Mouse (Mus musculus) ES-Bruce4 (cell line): ENCODE data around the gene Trim42. TPM values are rescaled to one million over a fixed set of nuclear protein-coding genes. Genes with fewer than 3 reads are reported as not detected.

ENCODE experiments used
- H3K27ac ChIP-seq: 2 replicates; pipeline ENCODE4 v1.5.1; 2012; ENCODE audit warnings: low read length, inconsistent platforms; ENCODE audit not compliant: insufficient read depth
- H3K27me3 ChIP-seq: 2 replicates; pipeline ENCODE4 v1.6.1; 2012; ENCODE audit warnings: mild to moderate bottlenecking, low read length, inconsistent platforms; ENCODE audit not compliant: control insufficient read depth, poor library complexity, insufficient read depth, severe bottlenecking
- H3K36me3 ChIP-seq: 2 replicates; pipeline ENCODE4 v1.6.1; 2012; ENCODE audit warnings: inconsistent platforms, mild to moderate bottlenecking, low read length, moderate library complexity; ENCODE audit not compliant: control insufficient read depth, poor library complexity, insufficient read depth, severe bottlenecking
- H3K4me1 ChIP-seq: one replicate; pipeline ENCODE4 v1.8.1; 2011; ENCODE audit warnings: low read length; ENCODE audit not compliant: control insufficient read depth, insufficient read depth
- H3K4me3 ChIP-seq: 2 replicates; pipeline ENCODE4 v1.5.1; 2011; ENCODE audit warnings: low read depth, mild to moderate bottlenecking, low read length
- H3K9ac ChIP-seq: 2 replicates; pipeline ENCODE4 v1.6.1; 2012; ENCODE audit warnings: low read depth, mild to moderate bottlenecking, inconsistent platforms; ENCODE audit not compliant: poor library complexity, severe bottlenecking
- H3K9me3 ChIP-seq: replicated peaks from 2 replicates; pipeline ENCODE4 v1.6.1; 2012; ENCODE audit warnings: mild to moderate bottlenecking, low read length, inconsistent platforms; ENCODE audit not compliant: control insufficient read depth, poor library complexity, insufficient read depth, severe bottlenecking
- CTCF ChIP-seq: IDR thresholded peaks from one replicate; pipeline ENCODE4 v1.8.1; 2011; ENCODE audit warnings: low read depth, low read length
- EP300 ChIP-seq: IDR thresholded peaks from 2 replicates; pipeline ENCODE4 v1.6.1; 2011; ENCODE audit warnings: low read depth, low read length; ENCODE audit not compliant: insufficient read depth
- POLR2A ChIP-seq: IDR thresholded peaks from one replicate; pipeline ENCODE4 v1.8.1; 2011; ENCODE audit warnings: low read length; ENCODE audit not compliant: insufficient read depth
- polyA plus RNA-seq: library from polyadenylated mRNA; stranded (reverse); fragments of >200 nt; gene quantifications from 2 replicates; pipeline ENCODE4 v1.2.4, GENCODE M21; 2011; ENCODE audit warnings: low read depth; ENCODE audit not compliant: missing spikeins, insufficient read depth, insufficient read length

Gene Trim42
- polyA plus RNA-seq: not detected in 2 replicates

- H3K36me3 ChIP-seq: no peaks in the 10 kb centered on the region
- no peaks in the 10 kb centered on the region; the same call in 1 of the 2 replicates for H3K9me3 ChIP-seq
- H3K27ac ChIP-seq: no peak within 1 kb of the TSS
- no peak within 1 kb of the TSS for H3K4me3 ChIP-seq
- H3K4me1 ChIP-seq: no peaks in the 10 kb centered on the region
- TF ChIP-seq EP300: no peak
- no peak for TF ChIP-seq CTCF
- no peak for TF ChIP-seq POLR2A
- H3K27me3 ChIP-seq: no peaks in the 10 kb centered on the region
- H3K9ac ChIP-seq: no peak within 1 kb of the TSS
These were observed at the start of gene Trim42 for GRCm38 (mm10) chr9:97369591-97369990. Gene Trim42 (minus strand): TSS chr9:97369958.

- H3K9me3 ChIP-seq: no peaks in the 10 kb centered on the region
- H3K4me1 ChIP-seq: no peaks in the 10 kb centered on the region
- TF ChIP-seq POLR2A (no peak), CTCF (no peak), EP300 (no peak)
- no peak overlapping the region for H3K9ac ChIP-seq
- H3K4me3 ChIP-seq: no peak overlapping the region
- H3K36me3 ChIP-seq: no peaks in the 10 kb centered on the region
- H3K27me3 ChIP-seq: no peaks in the 10 kb centered on the region
- H3K27ac ChIP-seq: no peak overlapping the region
These were observed 45.3 kb upstream of the Trim42 start for GRCm38 (mm10) chr9:97414876-97415668.

GRCm38 (mm10) chr9:97408142-97408541 lies 38.4 kb upstream of the Trim42 start:
- Histone ChIP-seq H3K27me3 (no peaks in the 10 kb centered on the region), H3K27ac (no peak overlapping the region), H3K9ac (no peak overlapping the region), H3K4me3 (no peak overlapping the region), H3K36me3 (no peaks in the 10 kb centered on the region), H3K9me3 (no peaks in the 10 kb centered on the region), H3K4me1 (no peaks in the 10 kb centered on the region)
- TF ChIP-seq EP300: no peak
- TF ChIP-seq POLR2A: no peak
- TF ChIP-seq CTCF: no peak

GRCm38 (mm10) chr9:97356441-97356840 lies 13.3 kb downstream of the Trim42 start:
- no peak overlapping the region for H3K9ac ChIP-seq
- no peaks in the 10 kb centered on the region; the same call in 1 of the 2 replicates for H3K27me3 ChIP-seq
- no peaks in the 10 kb centered on the region for H3K4me1 ChIP-seq
- TF ChIP-seq EP300: no peak
- TF ChIP-seq CTCF: no peak
- no peak for TF ChIP-seq POLR2A
- no peak overlapping the region for H3K4me3 ChIP-seq
- H3K36me3 ChIP-seq: no peaks in the 10 kb centered on the region
- H3K9me3 ChIP-seq: no peaks in the 10 kb centered on the region
- H3K27ac ChIP-seq: no peak overlapping the region

GRCm38 (mm10) chr9:97344767-97345297 lies 24.9 kb downstream of the Trim42 start:
- no peak overlapping the region for H3K9ac ChIP-seq
- peaks cover 5% of the 10 kb centered on the region for H3K4me1 ChIP-seq
- H3K27me3 ChIP-seq: no peaks in the 10 kb centered on the region
- H3K36me3 ChIP-seq: no peaks in the 10 kb centered on the region
- H3K4me3 ChIP-seq: no peak overlapping the region
- no peaks in the 10 kb centered on the region for H3K9me3 ChIP-seq
- TF ChIP-seq POLR2A: no peak
- TF ChIP-seq EP300: no peak
- TF ChIP-seq CTCF: no peak
- H3K27ac ChIP-seq: no peak overlapping the region

GRCm38 (mm10) chr9:97341772-97342171 lies 28.0 kb downstream of the Trim42 start:
- Histone ChIP-seq H3K9ac (no peak overlapping the region), H3K27ac (no peak overlapping the region), H3K4me3 (peak overlapping the region; percentile 52; the same call in 1 of the 2 replicates), H3K27me3 (no peaks in the 10 kb centered on the region), H3K4me1 (peaks cover 5% of the 10 kb centered on the region), H3K9me3 (no peaks in the 10 kb centered on the region), H3K36me3 (no peaks in the 10 kb centered on the region)
- no peak for TF ChIP-seq POLR2A
- TF ChIP-seq EP300: no peak
- no peak for TF ChIP-seq CTCF
